Mouse (Mus musculus) MEL (cell line): ENCODE measurements around the gene Pcp4. TPM values are rescaled to one million over a fixed set of nuclear protein-coding genes. Genes with fewer than 3 reads are reported as not detected.

Experiments used
- DNase-seq: peaks from one replicate; pipeline ENCODE4 v3.0.0; 2011; ENCODE audit warnings: low read depth, low spot score
- H3K27ac ChIP-seq: 2 replicates; pipeline ENCODE4 v1.5.1; 2012; ENCODE audit warnings: low read depth, mild to moderate bottlenecking, control low read depth, low read length, moderate library complexity; ENCODE audit not compliant: control insufficient read depth
- H3K27me3 ChIP-seq, 2 experiments: fragments of 150-350 bp in 1 of 2; sonication (generic) in 1 of 2; 2 replicates each; pipeline ENCODE4 v1.6.1; 2012; ENCODE audit warnings: low read length in 2 of 2, mild to moderate bottlenecking in 2 of 2, improper control_type of control experiment in 1 of 2, moderate library complexity in 1 of 2; ENCODE audit not compliant: insufficient read depth in 2 of 2, control insufficient read depth in 1 of 2
- H3K36me3 ChIP-seq, 2 experiments: 2 replicates each; pipeline ENCODE4 v1.6.1; 2012 to 2014; ENCODE audit warnings: low read length in 2 of 2, improper control_type of control experiment in 1 of 2, inconsistent platforms in 1 of 2, mild to moderate bottlenecking in 1 of 2; ENCODE audit not compliant: insufficient read depth in 2 of 2, control insufficient read depth in 1 of 2
- H3K4me1 ChIP-seq, 2 experiments: fragments of 150-350 bp in 1 of 2; sonication (generic) in 1 of 2; 2 replicates each; pipeline ENCODE4 v1.6.1; 2012; ENCODE audit warnings: low read length in 2 of 2, improper control_type of control experiment in 1 of 2, mild to moderate bottlenecking in 1 of 2; ENCODE audit not compliant: insufficient read depth in 2 of 2, control insufficient read depth in 1 of 2
- H3K4me3 ChIP-seq, 2 experiments: fragments of 150-350 bp in 1 of 2; sonication (generic) in 1 of 2; 2 replicates each; pipeline ENCODE4 v1.5.1; 2012; ENCODE audit warnings: low read depth in 2 of 2, low read length in 2 of 2, mild to moderate bottlenecking in 2 of 2, moderate library complexity in 2 of 2, control low read depth in 1 of 2, improper control_type of control experiment in 1 of 2; ENCODE audit not compliant: control insufficient read depth in 1 of 2, insufficient read depth in 1 of 2
- H3K79me2 ChIP-seq: 2 replicates; pipeline ENCODE4 v1.6.1; 2012; ENCODE audit warnings: mild to moderate bottlenecking, low read length, moderate library complexity; ENCODE audit not compliant: control insufficient read depth, poor library complexity, insufficient read depth
- H3K9ac ChIP-seq: 2 replicates; pipeline ENCODE4 v1.6.1; 2012; ENCODE audit warnings: low read depth, mild to moderate bottlenecking, control low read depth, low read length, moderate library complexity; ENCODE audit not compliant: control insufficient read depth, poor library complexity, severe bottlenecking
- H3K9me3 ChIP-seq: fragments of 150-350 bp; sonication (generic); replicated peaks from 2 replicates; pipeline ENCODE4 v1.6.1; 2012; ENCODE audit warnings: mild to moderate bottlenecking, low read length, improper control_type of control experiment, moderate library complexity; ENCODE audit not compliant: insufficient read depth
- BHLHE40 ChIP-seq: IDR thresholded peaks from 2 replicates; pipeline ENCODE4 v1.6.1; 2012; ENCODE audit warnings: low read depth, mild to moderate bottlenecking, inconsistent platforms, low read length, improper control_type of control experiment, borderline replicate concordance
- CTCF ChIP-seq, 3 experiments: IDR thresholded peaks in 2 of 3; conservative IDR thresholded peaks in 1 of 3; 2 replicates each; pipeline ENCODE4 v1.5.1; 2011 to 2012; ENCODE audit warnings: low read length in 3 of 3, low read depth in 2 of 3, mild to moderate bottlenecking in 2 of 3, improper control_type of control experiment in 1 of 3, inconsistent platforms in 1 of 3, mixed read lengths in 1 of 3, moderate library complexity in 1 of 3; ENCODE audit not compliant: control insufficient read depth in 1 of 3, insufficient read depth in 1 of 3, poor library complexity in 1 of 3, severe bottlenecking in 1 of 3
- E2F4 ChIP-seq: IDR thresholded peaks from 2 replicates; pipeline ENCODE4 v1.6.1; 2011; ENCODE audit warnings: low read depth, low read length, improper control_type of control experiment, borderline replicate concordance
- ELF1 ChIP-seq: IDR thresholded peaks from 2 replicates; pipeline ENCODE4 v1.6.1; 2014; ENCODE audit warnings: low read depth, mild to moderate bottlenecking, inconsistent platforms, low read length, improper control_type of control experiment, moderate library complexity
- GABPA ChIP-seq: IDR thresholded peaks from 2 replicates; pipeline ENCODE4 v1.6.1; 2012; ENCODE audit warnings: low read depth, mild to moderate bottlenecking, inconsistent platforms, low read length, improper control_type of control experiment, moderate library complexity
- GATA1 ChIP-seq: IDR thresholded peaks from 2 replicates; pipeline ENCODE4 v1.6.1; 2011; ENCODE audit warnings: low read depth, low read length, improper control_type of control experiment
- HCFC1 ChIP-seq: IDR thresholded peaks from 2 replicates; pipeline ENCODE4 v1.6.1; 2012; ENCODE audit warnings: low read depth, mild to moderate bottlenecking, inconsistent platforms, low read length, improper control_type of control experiment, moderate library complexity
- JUND ChIP-seq: IDR thresholded peaks from 2 replicates; pipeline ENCODE4 v1.6.1; 2011; ENCODE audit warnings: low read depth, mild to moderate bottlenecking, improper control_type of control experiment, low read length
- MAFK ChIP-seq: IDR thresholded peaks from 2 replicates; pipeline ENCODE4 v1.6.1; 2011; ENCODE audit warnings: low read depth, mild to moderate bottlenecking, low read length, improper control_type of control experiment, borderline replicate concordance
- MAZ ChIP-seq: IDR thresholded peaks from 2 replicates; pipeline ENCODE4 v1.6.1; 2012; ENCODE audit warnings: low read depth, mild to moderate bottlenecking, inconsistent platforms, low read length, improper control_type of control experiment
- MEF2A ChIP-seq: IDR thresholded peaks from 2 replicates; pipeline ENCODE4 v1.6.1; 2014; ENCODE audit warnings: low read depth, mild to moderate bottlenecking, inconsistent platforms, low read length, improper control_type of control experiment; ENCODE audit not compliant: poor library complexity, insufficient replicate concordance, severe bottlenecking; ENCODE audit errors: extremely low read depth
- MXI1 ChIP-seq: IDR thresholded peaks from 2 replicates; pipeline ENCODE4 v1.6.1; 2011; ENCODE audit warnings: mild to moderate bottlenecking, low read depth, low read length, improper control_type of control experiment
- MYB ChIP-seq: IDR thresholded peaks from 2 replicates; pipeline ENCODE4 v1.6.1; 2011; ENCODE audit warnings: mild to moderate bottlenecking, low read depth, low read length, improper control_type of control experiment
- MYC ChIP-seq: IDR thresholded peaks from 2 replicates; pipeline ENCODE4 v1.6.1; 2011; ENCODE audit warnings: low read depth, mild to moderate bottlenecking, low read length, improper control_type of control experiment, moderate library complexity
- NRF1 ChIP-seq: IDR thresholded peaks from 2 replicates; pipeline ENCODE4 v1.6.1; 2014; ENCODE audit warnings: low read depth, mild to moderate bottlenecking, inconsistent platforms, low read length, improper control_type of control experiment, moderate library complexity; ENCODE audit not compliant: poor library complexity, insufficient read depth, severe bottlenecking
- POLR2A ChIP-seq, 2 experiments: IDR thresholded peaks; 2 replicates each; pipeline ENCODE4 v1.6.1; 2011 to 2012; ENCODE audit warnings: low read length in 2 of 2, mild to moderate bottlenecking in 2 of 2, control low read depth in 1 of 2, improper control_type of control experiment in 1 of 2, low read depth in 1 of 2, moderate library complexity in 1 of 2; ENCODE audit not compliant: control insufficient read depth in 1 of 2, insufficient read depth in 1 of 2, poor library complexity in 1 of 2
- POLR2AphosphoS2 ChIP-seq: IDR thresholded peaks from 2 replicates; pipeline ENCODE4 v1.6.1; 2011; ENCODE audit warnings: low read length, improper control_type of control experiment
- POLR2AphosphoS5 ChIP-seq: IDR thresholded peaks from 2 replicates; pipeline ENCODE4 v1.6.1; 2012; ENCODE audit warnings: low read depth, borderline replicate concordance, mild to moderate bottlenecking, inconsistent platforms, low read length, moderate library complexity, mixed read lengths
- RAD21 ChIP-seq: IDR thresholded peaks from 2 replicates; pipeline ENCODE4 v1.6.1; 2011; ENCODE audit warnings: mild to moderate bottlenecking, low read depth, low read length, improper control_type of control experiment
- RCOR1 ChIP-seq: IDR thresholded peaks from 2 replicates; pipeline ENCODE4 v1.6.1; 2012; ENCODE audit warnings: low read depth, mild to moderate bottlenecking, inconsistent platforms, low read length, improper control_type of control experiment
- SIN3A ChIP-seq: IDR thresholded peaks from 2 replicates; pipeline ENCODE4 v1.6.1; 2012; ENCODE audit warnings: low read length, improper control_type of control experiment, inconsistent platforms
- SMC3 ChIP-seq: IDR thresholded peaks from 2 replicates; pipeline ENCODE4 v1.6.1; 2011; ENCODE audit warnings: low read depth, low read length, improper control_type of control experiment
- TAL1 ChIP-seq: IDR thresholded peaks from 2 replicates; pipeline ENCODE4 v1.6.1; 2012; ENCODE audit warnings: mild to moderate bottlenecking, inconsistent platforms, low read length, moderate library complexity, mixed read lengths
- UBTF ChIP-seq: IDR thresholded peaks from 2 replicates; pipeline ENCODE4 v1.6.1; 2012; ENCODE audit warnings: low read depth, mild to moderate bottlenecking, inconsistent platforms, low read length, improper control_type of control experiment, moderate library complexity, borderline replicate concordance; ENCODE audit not compliant: insufficient read depth
- USF1 ChIP-seq: IDR thresholded peaks from 2 replicates; pipeline ENCODE4 v1.6.1; 2014; ENCODE audit warnings: low read depth, mild to moderate bottlenecking, inconsistent platforms, low read length, improper control_type of control experiment, moderate library complexity
- USF2 ChIP-seq, 2 experiments: IDR thresholded peaks; 2 replicates each; pipeline ENCODE4 v1.6.1; 2011 to 2012; ENCODE audit warnings: improper control_type of control experiment in 2 of 2, low read length in 2 of 2, borderline replicate concordance in 1 of 2, inconsistent platforms in 1 of 2, low read depth in 1 of 2, mild to moderate bottlenecking in 1 of 2; ENCODE audit not compliant: insufficient read depth in 1 of 2
- ZNF384 ChIP-seq: IDR thresholded peaks from 2 replicates; pipeline ENCODE4 v1.6.1; 2012; ENCODE audit warnings: low read depth, mild to moderate bottlenecking, inconsistent platforms, low read length, improper control_type of control experiment
- polyA plus RNA-seq, 2 experiments: library from polyadenylated mRNA; stranded (reverse) in 1 of 2; unstranded in 1 of 2; fragments of >175 nt in 1 of 2; fragments of >200 nt in 1 of 2; gene quantifications; 2 replicates each; pipeline versions ENCODE4 v1.2.1 to v1.2.4; 2012; ENCODE audit warnings: low replicate concordance in 2 of 2, low read depth in 1 of 2; ENCODE audit not compliant: insufficient read length in 2 of 2, insufficient read depth in 1 of 2, missing spikeins in 1 of 2
- total RNA-seq: library from RNA; depleted of rRNA; stranded (reverse); fragments of 300-350 nt; gene quantifications from 2 replicates; pipeline ENCODE4 v1.2.3, GENCODE M21; 2012

Pcp4 gene
- total and polyA plus RNA-seq, 3 experiments: not detected

DNA sequence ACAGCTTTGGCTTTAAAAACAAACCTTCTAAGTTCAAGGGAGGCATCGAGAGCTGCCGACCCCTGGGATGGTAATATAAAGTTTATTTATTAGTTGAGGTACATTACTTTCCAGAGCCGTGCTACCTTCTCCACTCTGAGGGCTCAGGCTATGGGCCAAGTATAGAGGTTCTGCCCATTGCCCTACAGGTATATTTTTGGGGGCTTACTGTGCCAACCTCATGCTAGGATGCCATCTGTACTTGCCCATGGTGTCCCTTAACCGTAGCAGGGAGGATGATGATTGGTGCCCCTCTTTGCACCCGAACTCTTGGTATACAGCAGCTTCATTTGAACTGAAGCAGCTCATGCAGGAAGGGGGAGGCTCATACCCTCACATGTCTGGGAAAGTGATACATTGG is 9.8 kb upstream of the Pcp4 start:
- Histone ChIP-seq H3K79me2 (no peaks in the 10 kb centered on the region), H3K9me3 (no peaks in the 10 kb centered on the region), H3K9ac (no peak overlapping the region)

GRCm38 (mm10) chr16:96459356-96459755 is 8.1 kb upstream of the Pcp4 start:
- Histone ChIP-seq H3K4me1 (no peaks in the 10 kb centered on the region), H3K36me3 (no peaks in the 10 kb centered on the region), H3K9ac (no peak overlapping the region), H3K27me3 (no peaks in the 10 kb centered on the region), H3K27ac (no peak overlapping the region), H3K4me3 (no peak overlapping the region), H3K9me3 (no peaks in the 10 kb centered on the region), H3K79me2 (no peaks in the 10 kb centered on the region)
- no peak for TF ChIP-seq MAFK
- no peak for TF ChIP-seq POLR2AphosphoS5
- TF ChIP-seq HCFC1: no peak
- no peak for TF ChIP-seq UBTF
- no peak for TF ChIP-seq MYB
- TF ChIP-seq MEF2A: no peak
- TF ChIP-seq RAD21: no peak
- TF ChIP-seq USF2 (IDR thresholded peaks at IDR 0.05; ENCODE audit: borderline replicate concordance in 1 of 2, insufficient read depth in 1 of 2, low read depth in 1 of 2, low read length in 2 of 2): no peak
- TF ChIP-seq MYC: no peak
- TF ChIP-seq POLR2AphosphoS2: no peak
- no peak for TF ChIP-seq E2F4
- TF ChIP-seq ELF1: no peak
- TF ChIP-seq GATA1: no peak
- TF ChIP-seq ZNF384: no peak
- TF ChIP-seq NRF1: no peak
- no peak for TF ChIP-seq SIN3A
- TF ChIP-seq MAZ: no peak
- no peak for TF ChIP-seq GABPA
- TF ChIP-seq CTCF (IDR thresholded peaks at IDR 0.05 in 2 of 3, conservative IDR thresholded peaks at IDR 0.05 in 1 of 3; ENCODE audit: control insufficient read depth in 1 of 3, insufficient read depth in 1 of 3, low read depth in 2 of 3, low read length in 3 of 3, poor library complexity in 1 of 3, severe bottlenecking in 1 of 3): no peak
- no peak for DNase-seq

More for the DNA sequence above, 9.8 kb upstream of the Pcp4 start:
- DNase-seq: no peak
- H3K27me3 ChIP-seq: no peaks in the 10 kb centered on the region
- no peak overlapping the region for H3K27ac ChIP-seq
- H3K36me3 ChIP-seq: no peaks in the 10 kb centered on the region
- H3K4me1 ChIP-seq: no peaks in the 10 kb centered on the region
- no peak overlapping the region for H3K4me3 ChIP-seq
- TF ChIP-seq NRF1 (no peak), ELF1 (no peak), UBTF (no peak), USF1 (no peak), BHLHE40 (no peak), MXI1 (no peak), MYC (no peak), SMC3 (no peak), POLR2A (IDR thresholded peaks at IDR 0.05; ENCODE audit: control insufficient read depth in 1 of 2, insufficient read depth in 1 of 2, low read depth in 1 of 2, low read length in 2 of 2, poor library complexity in 1 of 2) (no peak), TAL1 (no peak), MAFK (no peak), JUND (no peak), RCOR1 (no peak)
- TF ChIP-seq, all 39 proteins: peak for 0
